Mouse (Mus musculus): ENCODE data around the gene Cspg4. TPM values are rescaled to one million over a fixed set of nuclear protein-coding genes. Genes with fewer than 3 reads are reported as not detected.
A peak's percentile ranks its signal among the peaks of the same experiment; 100 is the strongest.

The Cspg4 gene
- total and polyA plus RNA-seq, 2 experiments from 2014 or later, result 17.4 to 93.5 TPM

DNA sequence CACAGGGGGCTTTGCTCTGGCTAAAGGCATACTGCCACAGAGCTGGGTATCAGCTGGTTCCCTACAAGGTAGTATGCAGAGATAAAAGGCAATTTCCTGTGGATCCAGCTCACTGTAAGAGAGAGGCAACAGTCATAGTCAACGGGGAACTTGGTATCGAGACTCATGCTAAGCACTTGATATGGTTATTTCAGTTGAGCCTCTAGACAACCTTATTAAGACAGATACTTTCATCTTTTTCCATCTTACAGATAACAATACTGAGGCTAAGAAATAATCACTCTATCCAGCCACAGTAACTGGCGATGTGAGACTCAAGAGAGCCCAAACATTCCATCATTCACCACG is 14.0 kb upstream of the Cspg4 start:
- no peaks in the 10 kb centered on the region for H3K27me3 ChIP-seq (ENCODE audit: control insufficient read depth, insufficient read depth, low read length)
- H3K4me2 ChIP-seq (ENCODE audit: low read depth, low read length), result no peak overlapping the region
- ATAC-seq (ENCODE audit: insufficient read depth, low read depth) (no peak), DNase-seq (ENCODE audit: low spot score) (no peak)
- peaks cover 22% of the 10 kb centered on the region for H3K4me1 ChIP-seq (ENCODE audit: control insufficient read depth, insufficient read depth)
- TF ChIP-seq EP300 (IDR thresholded peaks at IDR 0.05; ENCODE audit: low read depth) (no peak), CTCF (IDR thresholded peaks at IDR 0.05; ENCODE audit: low read depth) (no peak)
- no peaks in the 10 kb centered on the region for H3K9me3 ChIP-seq (replicated peaks; ENCODE audit: control insufficient read depth, low read length)
- H3K9ac ChIP-seq (replicated peaks; ENCODE audit: low read depth, low read length), result no peak overlapping the region
- 84% methylated on average over 4 of the region's 4 CpGs for WGBS
- H3K27ac ChIP-seq (ENCODE audit: low read depth), result no peak overlapping the region
- H3K36me3 ChIP-seq (replicated peaks; ENCODE audit: control insufficient read depth, insufficient read depth, low read length), result no peaks in the 10 kb centered on the region
- no peak overlapping the region for H3K4me3 ChIP-seq (ENCODE audit: low read depth, low read length)

DNA sequence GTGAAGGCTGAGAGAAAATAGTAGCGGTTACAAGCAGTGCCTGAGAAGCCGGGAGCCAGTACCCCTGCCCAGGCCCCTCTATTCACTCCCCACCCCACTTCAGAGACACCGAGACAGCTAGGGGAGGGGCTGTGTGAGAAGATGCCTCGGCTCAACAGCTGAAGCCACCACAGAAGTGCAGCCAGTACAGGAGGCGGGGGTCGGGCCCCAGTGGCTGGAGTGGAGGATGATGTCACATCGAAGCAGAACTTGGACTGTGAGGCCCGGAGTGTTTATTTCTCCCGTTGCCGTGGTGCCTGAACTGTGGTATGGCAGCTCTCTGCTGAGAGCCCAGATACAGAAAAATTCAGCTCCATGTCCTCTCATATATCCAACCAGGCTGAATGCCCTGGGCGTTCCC is 13.1 kb upstream of the Cspg4 start:
- H3K9ac ChIP-seq (replicated peaks; ENCODE audit: low read depth, low read length), result 0 out of 2 replicates have a peak overlapping the region, but pooled peaks have one; percentile 16

DNA sequence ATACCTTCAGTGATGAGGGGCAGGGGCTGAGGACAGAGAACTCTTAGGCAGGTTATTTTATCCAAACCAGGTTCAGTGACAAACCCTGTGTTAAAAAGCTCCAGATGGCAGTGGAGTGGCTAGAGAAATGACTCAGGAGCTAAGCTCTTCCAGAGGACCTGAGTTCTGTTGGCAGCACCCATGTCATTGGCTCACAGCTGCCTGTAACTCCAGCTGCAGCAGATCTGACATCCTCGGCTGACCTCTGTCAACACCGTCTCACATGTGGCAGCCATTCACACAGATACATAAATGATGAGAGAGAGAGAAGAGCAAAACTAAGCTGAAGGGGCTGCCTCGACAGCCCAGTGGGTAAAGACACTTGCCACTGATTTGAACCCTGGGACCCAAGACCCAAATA is 7.4 kb upstream of the Cspg4 start:
- Histone ChIP-seq H3K9me3 (replicated peaks; ENCODE audit: control insufficient read depth, low read length) (no peaks in the 10 kb centered on the region), H3K27ac (ENCODE audit: low read depth) (no peak overlapping the region), H3K9ac (replicated peaks; ENCODE audit: low read depth, low read length) (no peak overlapping the region), H3K4me3 (ENCODE audit: low read depth, low read length) (no peak overlapping the region), H3K4me2 (ENCODE audit: low read depth, low read length) (no peak overlapping the region), H3K36me3 (replicated peaks; ENCODE audit: control insufficient read depth, insufficient read depth, low read length) (no peaks in the 10 kb centered on the region), H3K4me1 (ENCODE audit: control insufficient read depth, insufficient read depth) (peaks cover 19% of the 10 kb centered on the region), H3K27me3 (ENCODE audit: control insufficient read depth, insufficient read depth, low read length) (no peaks in the 10 kb centered on the region)
- DNase-seq (ENCODE audit: low spot score) (no peak), ATAC-seq (ENCODE audit: insufficient read depth, low read depth) (no peak)
- TF ChIP-seq CTCF (IDR thresholded peaks at IDR 0.05; ENCODE audit: low read depth) (no peak), EP300 (IDR thresholded peaks at IDR 0.05; ENCODE audit: low read depth) (no peak)
- WGBS, result 50% methylated on average over 3 of the region's 3 CpGs

More for the DNA sequence above, 13.1 kb upstream of the Cspg4 start:
- Histone ChIP-seq H3K36me3 (replicated peaks; ENCODE audit: control insufficient read depth, insufficient read depth, low read length) (no peaks in the 10 kb centered on the region), H3K4me2 (ENCODE audit: low read depth, low read length) (no peak overlapping the region; the same call in 1 of the 2 replicates), H3K4me1 (ENCODE audit: control insufficient read depth, insufficient read depth) (peaks cover 22% of the 10 kb centered on the region), H3K9me3 (replicated peaks; ENCODE audit: control insufficient read depth, low read length) (no peaks in the 10 kb centered on the region), H3K27me3 (ENCODE audit: control insufficient read depth, insufficient read depth, low read length) (no peaks in the 10 kb centered on the region), H3K4me3 (ENCODE audit: low read depth, low read length) (no peak overlapping the region), H3K27ac (ENCODE audit: low read depth) (peak overlapping the region; percentile 49)
- TF ChIP-seq CTCF (IDR thresholded peaks at IDR 0.05; ENCODE audit: low read depth) (no peak), EP300 (IDR thresholded peaks at IDR 0.05; ENCODE audit: low read depth) (no peak)
- peak; percentile 87 for ATAC-seq (ENCODE audit: insufficient read depth, low read depth)
- WGBS, result 23% methylated on average over 11 of the region's 11 CpGs
- peak; percentile 79 for DNase-seq (ENCODE audit: low spot score)

DNA sequence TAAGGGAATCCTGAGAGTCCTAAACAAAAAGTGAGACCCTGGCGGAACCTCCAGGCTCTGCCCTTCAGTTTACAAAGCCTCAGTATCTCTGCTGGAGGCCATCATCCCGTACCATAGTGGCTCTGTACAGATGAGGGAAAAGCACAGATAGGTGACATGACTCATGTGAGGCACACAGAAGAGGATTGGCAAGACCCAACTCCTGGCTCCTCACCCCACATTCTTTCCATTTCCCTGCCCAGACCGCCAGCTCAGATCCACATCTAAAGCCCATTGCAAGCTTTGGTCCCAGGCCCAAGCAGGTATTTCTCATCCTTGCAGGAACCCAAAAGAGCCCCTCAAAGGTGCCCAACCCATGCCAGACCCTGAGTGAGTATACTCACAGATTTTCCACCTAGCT is 4.8 kb upstream of the Cspg4 start:
- ATAC-seq (ENCODE audit: insufficient read depth, low read depth) (no peak), DNase-seq (ENCODE audit: low spot score) (no peak)
- Histone ChIP-seq H3K27ac (ENCODE audit: low read depth) (peak overlapping the region; percentile 44; the same call in 1 of the 2 replicates), H3K36me3 (replicated peaks; ENCODE audit: control insufficient read depth, insufficient read depth, low read length) (no peaks in the 10 kb centered on the region), H3K9ac (replicated peaks; ENCODE audit: low read depth, low read length) (no peak overlapping the region), H3K4me2 (ENCODE audit: low read depth, low read length) (no peak overlapping the region), H3K9me3 (replicated peaks; ENCODE audit: control insufficient read depth, low read length) (no peaks in the 10 kb centered on the region), H3K4me1 (ENCODE audit: control insufficient read depth, insufficient read depth) (peaks cover 22% of the 10 kb centered on the region), H3K27me3 (ENCODE audit: control insufficient read depth, insufficient read depth, low read length) (no peaks in the 10 kb centered on the region), H3K4me3 (ENCODE audit: low read depth, low read length) (no peak overlapping the region)
- WGBS, result 31% methylated on average over 3 of the region's 3 CpGs
- no peak for TF ChIP-seq CTCF (IDR thresholded peaks at IDR 0.05; ENCODE audit: low read depth)
- no peak for TF ChIP-seq EP300 (IDR thresholded peaks at IDR 0.05; ENCODE audit: low read depth)

DNA sequence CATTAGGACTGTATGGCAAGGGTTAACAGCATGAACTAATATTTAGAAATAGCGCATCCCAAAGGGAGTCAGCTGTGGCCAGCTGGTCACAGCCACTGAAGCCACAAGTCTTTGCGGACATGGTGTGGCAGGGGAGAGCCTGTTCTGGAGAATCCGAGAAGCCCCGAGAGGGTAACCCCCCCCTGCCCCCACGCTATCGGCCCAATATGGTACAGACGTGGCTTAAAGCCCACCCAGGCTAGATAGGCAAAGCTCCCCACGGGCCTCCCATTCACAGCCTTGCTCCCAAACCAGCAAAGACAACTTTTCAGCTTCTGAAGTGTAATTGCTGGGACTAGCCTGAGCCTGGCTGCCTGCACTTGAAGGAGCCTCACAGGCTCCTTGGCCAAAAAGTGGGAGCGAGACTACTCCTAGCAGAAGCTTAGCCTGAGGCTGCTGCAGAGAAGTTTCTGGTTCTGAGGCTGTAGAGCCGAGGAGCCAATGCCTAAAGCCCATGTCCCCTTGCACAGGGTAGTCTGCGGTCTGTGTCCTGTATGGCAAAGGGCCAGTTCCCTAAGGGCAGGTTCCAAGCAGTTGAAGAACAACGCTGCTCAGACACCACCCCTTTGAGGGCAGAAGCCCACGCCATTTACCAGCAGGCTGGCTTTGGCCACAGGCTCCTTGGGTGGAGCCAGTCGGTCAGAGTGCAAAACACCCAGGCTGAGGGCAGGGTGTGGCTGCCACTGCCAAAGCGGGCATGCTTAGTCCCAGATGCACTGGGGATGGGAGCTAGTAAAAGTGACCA is 4.2 kb upstream of the Cspg4 start:
- peak overlapping the region; percentile 44 for H3K27ac ChIP-seq (ENCODE audit: low read depth)
- H3K9me3 ChIP-seq (replicated peaks; ENCODE audit: control insufficient read depth, low read length), result no peaks in the 10 kb centered on the region
- no peak overlapping the region for H3K4me3 ChIP-seq (ENCODE audit: low read depth, low read length)
- H3K4me2 ChIP-seq (ENCODE audit: low read depth, low read length), result no peak overlapping the region
- no peak overlapping the region for H3K9ac ChIP-seq (replicated peaks; ENCODE audit: low read depth, low read length)
- TF ChIP-seq EP300 (IDR thresholded peaks at IDR 0.05; ENCODE audit: low read depth) (no peak), CTCF (IDR thresholded peaks at IDR 0.05; ENCODE audit: low read depth) (no peak)
- DNase-seq (ENCODE audit: low spot score), result no peak
- ATAC-seq (ENCODE audit: insufficient read depth, low read depth), result peak; percentile 11; the same call in 1 of the 2 replicates
- no peaks in the 10 kb centered on the region for H3K36me3 ChIP-seq (replicated peaks; ENCODE audit: control insufficient read depth, insufficient read depth, low read length)
- no peaks in the 10 kb centered on the region for H3K27me3 ChIP-seq (ENCODE audit: control insufficient read depth, insufficient read depth, low read length)
- peaks cover 22% of the 10 kb centered on the region for H3K4me1 ChIP-seq (ENCODE audit: control insufficient read depth, insufficient read depth)
- 40% methylated on average over 15 of the region's 15 CpGs for WGBS

DNA sequence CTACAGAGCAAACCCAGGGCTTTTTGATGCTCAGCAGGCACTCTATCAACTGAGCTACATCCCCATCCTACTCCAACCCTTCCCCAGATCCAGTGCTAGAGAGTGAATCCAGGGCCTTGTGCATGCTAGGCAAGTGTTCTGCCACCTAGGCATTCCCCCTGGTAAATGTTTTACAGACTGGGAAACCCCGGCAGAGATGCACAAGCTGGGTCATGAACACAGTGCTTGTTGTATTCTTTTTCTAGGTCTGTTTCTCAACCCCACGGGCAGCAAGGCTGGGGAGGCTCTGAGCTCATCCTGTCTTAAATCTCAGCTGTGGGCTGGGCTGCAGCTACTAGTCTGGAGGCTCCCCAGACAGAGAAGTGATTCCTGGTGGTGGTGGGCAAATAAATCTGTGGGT is 2.0 kb upstream of the Cspg4 start:
- no peak overlapping the region for H3K4me2 ChIP-seq (ENCODE audit: low read depth, low read length)
- H3K4me1 ChIP-seq (ENCODE audit: control insufficient read depth, insufficient read depth), result peaks cover 30% of the 10 kb centered on the region
- DNase-seq (ENCODE audit: low spot score) (no peak), ATAC-seq (ENCODE audit: insufficient read depth, low read depth) (no peak)
- H3K27me3 ChIP-seq (ENCODE audit: control insufficient read depth, insufficient read depth, low read length), result no peaks in the 10 kb centered on the region
- H3K4me3 ChIP-seq (ENCODE audit: low read depth, low read length), result no peak overlapping the region
- TF ChIP-seq EP300 (IDR thresholded peaks at IDR 0.05; ENCODE audit: low read depth), result no peak
- no peak for TF ChIP-seq CTCF (IDR thresholded peaks at IDR 0.05; ENCODE audit: low read depth)
- no peaks in the 10 kb centered on the region for H3K9me3 ChIP-seq (replicated peaks; ENCODE audit: control insufficient read depth, low read length)
- no peak overlapping the region for H3K27ac ChIP-seq (ENCODE audit: low read depth)
- no peak overlapping the region for H3K9ac ChIP-seq (replicated peaks; ENCODE audit: low read depth, low read length)
- 70% methylated on average over 2 of the region's 2 CpGs for WGBS
- H3K36me3 ChIP-seq (replicated peaks; ENCODE audit: control insufficient read depth, insufficient read depth, low read length), result no peaks in the 10 kb centered on the region
